Mouse (Mus musculus): ENCODE measurements at regions not wholly inside any gene's neighbourhood (a gene's known extent, or its start where the extent isn't known, plus 50 kb on each side); places are given as distances from the start of the nearest gene placed in this dataset.

DNA sequence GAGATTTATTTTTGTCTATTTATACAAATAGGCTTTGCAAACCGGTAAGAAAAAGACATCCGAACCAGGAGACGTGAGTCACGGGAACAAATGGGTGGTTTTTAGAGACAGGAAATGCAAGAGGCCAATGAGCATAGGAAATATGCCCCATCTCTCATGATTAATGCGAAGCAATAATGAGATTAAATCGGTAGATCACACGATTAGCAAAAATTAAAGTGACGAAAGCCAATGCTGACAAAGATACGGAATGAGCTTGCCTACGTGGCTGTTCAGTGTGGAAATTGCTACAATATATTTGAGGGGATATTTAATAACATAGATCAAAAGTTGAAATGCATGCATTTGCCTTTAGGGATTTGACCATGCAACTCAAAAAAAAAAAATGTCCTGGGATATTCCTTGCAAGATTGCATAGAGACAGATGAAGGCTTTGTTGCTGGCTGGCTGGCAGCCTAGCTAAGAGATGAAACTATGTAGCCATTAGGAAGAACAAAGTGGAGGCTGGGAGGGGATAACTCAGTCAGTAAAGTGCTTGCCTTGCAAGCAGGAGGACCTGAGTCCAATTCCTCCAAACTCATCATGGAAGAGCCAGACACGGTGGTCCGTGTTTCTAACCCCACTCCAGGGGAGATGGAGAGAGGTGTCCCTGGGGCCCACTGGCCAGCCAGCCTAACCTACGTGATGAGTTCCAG lies 60.2 kb upstream of the Unc5b start:
- DNase-seq (ENCODE audit: low read depth, low spot score) = no peak

DNA sequence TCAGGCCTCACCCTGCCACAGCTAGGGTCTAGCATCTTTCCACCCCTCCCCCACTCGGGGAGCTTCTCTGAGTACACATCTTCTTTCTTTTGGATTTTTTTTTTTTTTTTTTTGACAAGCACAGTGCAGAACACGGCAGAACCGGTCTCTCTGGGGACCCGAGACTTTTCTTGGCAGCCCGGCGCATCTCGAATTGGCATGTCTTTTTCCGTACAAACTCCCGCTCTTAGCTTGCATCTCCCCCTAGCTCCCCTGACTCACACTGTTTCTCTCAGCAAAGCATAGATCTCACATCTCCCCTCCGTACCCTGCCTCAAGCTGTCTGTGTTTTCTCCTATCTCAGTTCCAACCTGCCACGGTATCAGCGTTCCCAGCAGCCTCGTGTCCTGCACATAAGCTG lies 58.4 kb upstream of the Unc5b start:
- DNase-seq (ENCODE audit: low read depth, low spot score) = no peak

DNA sequence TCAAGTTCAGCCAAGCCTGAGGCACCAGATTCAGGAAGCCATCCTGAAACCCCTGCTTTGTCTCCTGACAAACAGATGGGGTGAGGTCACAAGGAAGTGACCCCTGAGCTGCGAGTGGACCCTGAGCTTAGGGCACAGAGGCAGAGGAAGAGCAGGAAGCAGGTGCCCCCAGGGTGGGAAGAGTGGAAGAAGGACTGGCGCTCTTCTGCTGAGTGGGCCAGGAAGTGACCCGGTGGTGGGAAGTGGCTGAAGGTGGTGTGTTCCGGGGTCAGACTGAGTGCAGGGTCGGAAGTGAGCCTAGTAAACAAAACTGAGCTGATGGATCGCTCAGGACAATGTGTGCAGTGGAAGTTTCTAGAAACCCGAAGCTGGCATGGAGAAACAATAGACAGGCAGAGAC lies 57.2 kb upstream of the Unc5b start:
- DNase-seq (ENCODE audit: low read depth, low spot score) = no peak

- DNase-seq (ENCODE audit: low read depth, low spot score) = no peak
Measured at GRCm38 (mm10) chr10:60885348-60886275, 54.2 kb upstream of the Unc5b start.

DNA sequence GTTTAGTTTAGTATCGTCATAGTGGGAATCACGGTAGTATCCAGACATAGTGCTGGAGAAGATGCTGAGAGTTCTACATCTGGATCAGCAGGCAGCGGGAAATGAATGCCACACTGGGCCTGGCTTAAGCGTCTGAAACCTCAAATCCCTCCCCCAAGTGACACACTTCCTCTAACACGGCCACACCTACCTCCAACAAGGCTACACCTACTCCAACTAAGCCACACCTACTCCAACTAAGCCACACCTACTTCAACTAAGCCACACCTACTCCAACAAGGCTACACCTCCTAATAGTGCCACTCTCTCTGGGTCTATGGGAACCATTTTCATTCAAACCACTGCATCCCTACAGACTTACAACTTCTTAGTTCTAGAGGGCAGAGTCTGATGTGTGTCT lies 53.4 kb upstream of the Unc5b start:
- DNase-seq (ENCODE audit: low read depth, low spot score) = no peak

All from embryo, embryonic 11.5 days (tissue).